Mouse (Mus musculus): Measurements from ENCODE around the gene Csde1.

- no peak for TF ChIP-seq GATA1 (IDR thresholded peaks at IDR 0.05; ENCODE audit: low read length)
- TF ChIP-seq TAL1 (IDR thresholded peaks at IDR 0.05; ENCODE audit: low read length): no peak
Observed at GRCm38 (mm10) chr3:102997036-102997435, 23.2 kb upstream of the Csde1 start.
